Mouse (Mus musculus): ENCODE data around the gene Hnf4a.

Gene Hnf4a

DNA sequence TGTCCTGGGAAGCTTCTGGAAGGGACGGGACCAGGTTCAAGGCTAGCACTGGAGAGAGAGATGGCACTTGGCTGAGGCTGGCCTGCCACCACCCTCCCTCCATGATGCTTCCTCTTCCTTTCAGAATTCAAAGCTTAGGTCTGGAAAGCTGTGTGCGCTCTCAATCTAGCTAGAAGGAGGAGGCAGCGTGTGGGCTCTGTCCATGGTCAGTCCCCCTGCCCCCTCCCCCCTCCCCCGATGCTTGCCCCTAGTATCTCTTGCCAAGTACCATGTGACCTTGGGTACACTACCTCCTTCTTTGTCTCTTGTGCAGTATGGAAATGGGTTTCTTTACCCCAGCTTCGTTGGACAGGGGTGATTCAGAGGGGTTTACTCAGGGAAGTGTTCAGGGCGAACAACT is 42.2 kb downstream of the Hnf4a start:
- DNase-seq (ENCODE audit: low read depth, low spot score): no peak

DNA sequence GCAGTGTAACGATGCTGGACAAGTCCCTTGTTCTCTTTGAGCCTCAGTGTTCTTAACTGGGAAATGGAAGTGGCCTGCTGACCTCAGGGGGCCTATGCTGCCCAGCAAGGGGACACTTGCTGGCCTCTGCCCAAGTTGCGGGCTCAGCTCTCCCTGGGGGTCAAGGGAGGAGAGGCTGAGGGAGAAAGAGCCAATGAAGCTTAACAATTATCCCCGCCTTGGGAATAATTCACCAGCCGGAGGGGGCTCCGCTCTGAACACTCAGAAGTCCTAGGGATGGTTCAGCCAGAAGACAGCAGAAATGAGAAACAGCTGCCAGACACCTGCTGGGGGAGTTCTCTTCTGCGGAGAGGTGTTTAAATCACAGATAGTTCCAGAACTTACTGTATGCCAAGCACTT is 43.2 kb downstream of the Hnf4a start:
- no peak for DNase-seq (ENCODE audit: low read depth, low spot score)

DNA sequence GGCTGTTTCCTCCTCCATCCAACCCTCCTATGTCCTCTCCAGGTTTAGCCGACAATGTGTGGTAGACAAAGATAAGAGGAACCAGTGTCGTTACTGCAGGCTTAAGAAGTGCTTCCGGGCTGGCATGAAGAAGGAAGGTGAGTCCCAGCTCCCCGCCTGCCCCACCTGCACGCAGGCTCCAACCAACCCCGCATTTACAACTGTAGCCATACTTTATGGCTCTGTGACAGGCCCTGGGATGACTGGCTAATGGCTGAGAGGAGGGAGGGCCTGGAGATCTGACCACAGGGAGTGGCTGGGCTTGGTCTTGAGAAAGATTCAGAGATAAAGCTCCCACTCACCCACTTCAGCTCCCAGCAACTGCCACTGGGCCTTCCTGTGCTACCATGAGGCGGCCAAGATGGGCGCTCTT is 45.9 kb downstream of the Hnf4a start:
- no peak for DNase-seq (ENCODE audit: low read depth, low spot score)

DNA sequence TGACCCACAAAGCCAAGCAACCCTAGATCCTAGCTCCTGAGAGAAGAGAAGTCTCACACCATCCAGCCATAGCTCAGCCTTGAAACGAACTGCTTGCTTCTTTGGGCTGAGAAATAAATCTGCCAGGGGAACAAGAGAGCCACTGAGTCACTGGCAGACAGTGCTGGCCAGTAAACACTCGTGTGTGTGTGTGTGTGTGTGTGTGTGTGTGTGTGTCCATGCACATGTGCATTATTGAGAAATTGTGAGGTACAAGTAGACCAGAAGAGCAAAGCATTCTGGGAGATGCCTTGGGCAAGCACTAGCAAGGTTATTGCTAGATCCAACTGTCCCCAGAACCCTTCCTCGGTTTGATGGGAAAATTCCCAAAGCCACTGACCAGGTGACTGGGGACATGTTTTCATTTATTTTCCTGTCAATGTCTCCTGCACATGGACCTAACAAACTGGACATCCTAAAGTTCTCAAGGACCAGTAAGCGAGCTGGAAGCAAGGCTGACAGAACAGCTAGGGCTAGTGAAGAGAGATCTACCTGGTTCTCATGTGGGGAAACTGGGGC is 47.9 kb downstream of the Hnf4a start:
- DNase-seq (ENCODE audit: low read depth, low spot score): no peak

DNA sequence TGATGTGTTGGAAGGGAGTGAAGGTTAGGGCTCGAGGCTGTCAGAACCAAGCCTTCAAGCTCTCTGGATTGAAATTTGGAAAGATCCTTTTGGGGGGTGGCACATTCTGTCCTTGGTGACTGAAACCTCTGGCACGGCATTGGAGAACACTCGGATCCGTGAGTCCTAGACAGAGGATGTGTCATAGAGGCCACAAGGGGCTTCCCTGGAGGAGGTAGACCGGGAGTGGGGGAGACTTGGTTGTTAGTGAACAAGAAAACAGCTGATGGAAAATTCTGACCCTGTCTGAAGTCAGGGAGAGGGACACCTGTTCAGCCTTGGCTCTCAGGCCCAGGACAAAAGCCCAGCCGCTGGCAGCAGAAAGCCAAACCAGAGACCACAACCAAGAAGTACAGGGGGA is 48.4 kb downstream of the Hnf4a start:
- no peak for DNase-seq (ENCODE audit: low read depth, low spot score)

DNA sequence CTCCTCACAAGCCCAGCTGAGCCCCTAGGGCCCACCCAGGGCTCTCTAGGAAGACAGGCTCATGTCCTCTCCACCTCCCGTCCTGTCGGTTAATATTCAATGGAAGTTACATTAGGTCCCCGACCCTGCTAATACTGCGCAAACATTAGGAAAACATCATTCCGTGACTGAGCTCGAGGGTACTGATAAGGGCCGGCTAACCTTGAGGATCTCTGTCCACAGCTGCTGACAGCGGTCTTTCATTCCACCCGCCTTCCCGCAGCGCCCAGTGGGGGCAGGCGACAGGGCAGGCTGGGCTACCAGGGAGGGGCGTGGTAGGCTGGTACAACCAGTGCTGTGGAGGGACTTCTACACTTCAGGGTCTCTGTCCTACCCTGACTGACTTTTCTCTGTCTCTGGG is 48.8 kb downstream of the Hnf4a start:
- no peak for DNase-seq (ENCODE audit: low read depth, low spot score)

DNA sequence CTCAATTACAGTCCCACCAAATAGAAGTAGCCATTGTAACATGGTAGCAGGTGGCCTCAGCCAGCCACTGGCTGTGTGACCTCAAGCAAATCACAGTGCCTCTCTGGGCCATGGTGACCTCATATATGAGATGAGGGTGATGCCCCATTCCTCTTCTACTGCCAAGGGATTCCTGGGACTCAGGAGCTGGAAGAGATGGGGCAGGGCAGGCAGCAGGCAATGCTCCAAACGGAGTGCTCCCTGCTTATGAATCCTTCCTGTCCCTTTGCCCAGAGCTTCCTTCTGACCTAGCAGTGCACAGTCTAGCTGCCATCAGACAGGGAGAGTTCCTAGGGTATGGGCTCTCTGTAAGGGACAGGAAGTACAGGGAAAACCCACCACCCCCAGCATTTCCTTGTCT is 51.9 kb downstream of the Hnf4a start:
- no peak for DNase-seq (ENCODE audit: low read depth, low spot score)

DNA sequence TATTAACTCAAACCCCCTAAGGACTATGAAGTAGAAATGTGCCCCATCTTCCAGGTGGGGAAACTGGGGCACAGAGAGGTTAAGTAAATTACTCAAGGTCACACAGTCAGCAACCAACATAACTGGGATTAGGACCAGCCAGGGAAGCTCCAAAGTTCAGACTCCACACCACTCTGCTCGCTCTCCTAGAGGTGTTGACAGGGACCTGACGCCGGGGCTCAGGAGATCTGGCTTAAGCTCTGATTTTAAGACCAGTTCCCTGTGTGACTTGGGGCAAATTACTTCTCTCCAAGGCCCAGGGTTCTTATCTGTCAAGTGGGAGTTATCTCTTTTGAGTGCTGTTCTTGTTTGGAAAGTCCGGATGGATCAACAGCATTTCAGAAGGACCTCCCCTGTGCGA is 52.6 kb downstream of the Hnf4a start:
- DNase-seq (ENCODE audit: low read depth, low spot score): no peak

DNA sequence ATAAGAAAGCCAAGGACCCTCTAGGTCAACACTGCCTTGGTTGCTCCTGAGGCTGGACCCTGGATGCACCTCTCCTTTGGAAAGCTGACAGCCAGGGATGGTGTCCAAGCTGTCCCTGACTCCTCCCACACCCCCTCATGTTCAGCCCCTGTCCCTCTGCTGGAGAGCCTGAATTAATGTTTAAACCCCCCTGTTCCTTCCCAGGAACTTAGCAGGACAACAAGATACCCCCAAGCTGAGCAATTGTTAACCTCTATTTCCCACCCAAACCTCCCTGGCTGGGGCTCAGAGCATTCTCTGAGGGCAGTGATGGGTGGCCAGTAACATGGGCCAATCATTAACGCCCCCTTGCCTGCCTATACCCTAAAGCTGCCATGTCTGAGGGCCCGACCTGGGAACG is 53.6 kb downstream of the Hnf4a start:
- no peak for DNase-seq (ENCODE audit: low read depth, low spot score)

DNA sequence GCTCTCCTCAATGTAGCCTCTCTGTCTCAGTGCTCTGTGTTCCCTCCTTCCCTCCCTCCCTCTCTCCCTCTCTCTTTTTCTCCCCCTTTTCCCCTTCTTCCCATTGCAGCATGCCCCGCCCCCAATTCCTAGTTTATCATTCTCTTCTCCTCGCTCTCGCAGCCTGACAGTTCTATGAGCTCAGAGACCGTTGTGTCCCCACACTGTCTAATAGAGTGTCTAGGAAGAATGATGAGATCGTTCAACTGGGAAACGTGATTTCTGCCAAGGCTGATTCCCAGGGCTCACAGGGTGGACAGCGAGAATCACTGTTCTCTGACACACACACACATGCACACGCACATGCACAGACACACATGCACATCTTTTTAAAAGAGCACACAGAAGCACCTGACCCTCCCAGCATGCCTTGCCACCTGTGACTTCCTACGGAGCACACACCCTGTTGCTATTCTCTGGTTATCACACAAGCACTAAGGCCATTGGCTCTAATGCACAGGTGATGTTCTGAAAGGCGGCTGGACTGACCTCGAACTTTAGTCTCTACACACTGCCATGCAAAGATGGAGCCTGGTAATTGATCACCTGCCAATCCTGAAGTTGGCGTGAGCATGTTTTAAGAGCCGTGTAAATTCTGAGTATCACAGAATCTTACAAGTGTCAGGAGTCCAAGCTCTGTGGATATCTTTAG is 54.8 kb downstream of the Hnf4a start:
- DNase-seq (ENCODE audit: low read depth, low spot score): no peak

DNA sequence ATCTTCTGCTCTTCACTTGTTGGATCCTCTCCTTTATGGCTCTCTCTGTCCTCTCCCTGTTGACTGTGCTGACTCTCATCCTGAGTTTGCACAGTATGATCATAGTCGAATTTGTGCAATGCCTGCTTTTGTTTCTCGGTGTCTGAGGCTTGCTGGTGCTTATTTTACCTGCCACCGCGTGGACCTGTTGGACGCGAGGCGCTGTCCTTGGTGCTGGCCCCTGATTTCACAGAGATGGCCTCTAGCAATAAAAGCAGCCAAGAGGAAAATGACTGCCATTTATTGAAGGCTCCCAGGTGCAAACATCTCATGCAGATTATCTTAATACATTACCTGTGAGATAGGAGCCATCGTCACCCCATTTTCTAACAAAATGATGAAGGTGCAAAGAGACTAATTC is 58.0 kb downstream of the Hnf4a start:
- no peak for DNase-seq (ENCODE audit: low read depth, low spot score)

DNA sequence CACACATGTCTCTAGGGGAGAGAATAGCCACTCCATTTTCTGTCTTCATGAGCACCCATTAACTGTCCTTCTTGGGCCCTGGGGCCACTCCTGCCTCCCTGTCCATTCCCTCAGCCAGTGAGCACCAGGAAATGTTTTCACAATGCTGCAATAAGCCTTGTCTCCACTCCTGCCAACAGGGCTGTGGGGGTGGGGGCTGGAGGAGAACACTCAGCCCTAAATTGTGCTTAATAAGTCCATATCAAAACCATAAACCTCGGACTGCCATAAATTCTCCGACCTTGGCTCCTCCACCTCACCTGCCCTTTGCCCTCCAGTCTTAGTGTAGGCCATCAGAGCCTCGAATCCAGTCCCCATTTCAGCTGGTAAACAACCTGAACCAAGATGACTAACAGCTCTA is 67.7 kb downstream of the Hnf4a start:
- no peak for DNase-seq (ENCODE audit: low read depth, low spot score)

DNA sequence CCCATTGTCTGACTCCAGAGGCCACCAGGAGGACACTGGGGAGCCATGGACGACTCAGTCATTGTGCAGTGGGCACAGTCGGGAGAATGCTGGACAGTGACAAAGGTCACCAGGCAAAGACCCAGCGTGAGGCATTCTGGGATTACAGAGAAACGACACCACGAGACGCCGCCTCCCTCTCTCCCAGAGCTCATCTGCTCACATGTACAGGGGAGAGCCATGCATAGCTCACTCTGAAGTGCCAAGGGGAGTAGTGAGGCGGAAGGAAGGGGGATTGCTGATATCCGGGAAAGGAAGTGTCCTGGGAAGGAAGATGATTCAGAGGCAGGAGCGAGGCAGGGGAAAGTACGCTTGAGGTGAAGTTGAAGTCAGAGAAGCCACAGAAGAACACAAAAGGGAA is 68.6 kb downstream of the Hnf4a start:
- no peak for DNase-seq (ENCODE audit: low read depth, low spot score)

DNA sequence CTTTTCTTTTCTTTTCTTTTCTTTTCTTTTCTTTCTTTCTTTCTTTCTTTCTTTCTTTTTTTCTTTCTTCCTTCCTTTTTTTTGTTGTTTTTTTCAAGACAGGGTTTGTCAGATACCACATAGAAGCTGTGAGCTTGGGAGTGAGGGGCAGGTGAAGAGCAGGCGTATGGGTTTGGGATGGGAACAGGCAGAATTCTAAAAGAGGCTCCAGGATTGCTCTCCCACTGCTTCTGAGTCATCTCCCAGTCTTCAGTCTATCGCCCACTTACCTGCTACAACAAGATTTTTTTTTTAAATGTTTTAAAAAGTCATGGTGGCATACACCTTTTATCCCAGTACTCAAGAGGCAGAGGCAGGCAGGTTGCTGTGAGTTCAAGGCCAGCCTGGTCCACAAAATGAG is 71.4 kb downstream of the Hnf4a start:
- no peak for DNase-seq (ENCODE audit: low read depth, low spot score)

DNA sequence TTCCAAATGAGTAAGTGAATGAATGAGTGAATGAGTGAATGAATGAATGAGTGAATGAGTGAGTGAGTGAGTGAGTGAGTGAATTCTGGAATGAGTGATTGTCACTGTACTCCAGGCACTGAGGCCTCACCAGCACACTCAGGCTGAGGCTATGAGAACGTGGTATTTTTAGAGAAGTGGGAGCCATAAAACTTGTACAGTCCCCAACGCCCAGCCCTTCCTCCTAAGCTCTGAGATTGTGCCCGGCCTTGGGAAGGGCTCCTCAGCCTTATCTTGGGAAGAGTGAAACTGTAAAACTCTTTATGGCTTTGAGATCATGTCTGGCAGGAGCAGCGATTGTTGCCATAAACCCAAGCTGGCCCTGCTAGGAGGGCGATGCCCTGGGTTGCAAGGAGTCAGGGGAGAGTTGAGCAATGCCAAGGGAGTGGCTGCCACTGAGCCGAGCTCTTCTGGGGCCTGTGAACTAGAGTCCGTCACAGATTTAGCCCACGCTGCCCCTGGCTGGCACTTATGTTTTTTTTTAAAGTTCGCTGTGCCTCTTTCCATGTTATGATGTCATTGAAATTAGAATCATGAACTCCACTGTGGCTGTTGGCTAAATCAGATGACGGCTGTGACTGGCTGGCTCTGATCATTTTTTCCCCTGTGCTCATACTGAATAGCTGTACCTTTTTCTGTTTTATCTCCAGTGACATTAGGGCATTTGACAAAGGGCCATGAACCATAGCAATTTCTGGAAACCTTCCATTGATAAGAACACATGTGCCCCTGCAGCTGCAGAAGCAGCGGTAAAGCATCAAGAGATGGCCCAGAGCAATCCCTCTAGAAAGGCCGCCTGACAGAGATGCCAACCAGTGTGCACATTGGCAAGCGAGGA is 73.7 kb downstream of the Hnf4a start:
- DNase-seq (ENCODE audit: low read depth, low spot score): no peak

DNA sequence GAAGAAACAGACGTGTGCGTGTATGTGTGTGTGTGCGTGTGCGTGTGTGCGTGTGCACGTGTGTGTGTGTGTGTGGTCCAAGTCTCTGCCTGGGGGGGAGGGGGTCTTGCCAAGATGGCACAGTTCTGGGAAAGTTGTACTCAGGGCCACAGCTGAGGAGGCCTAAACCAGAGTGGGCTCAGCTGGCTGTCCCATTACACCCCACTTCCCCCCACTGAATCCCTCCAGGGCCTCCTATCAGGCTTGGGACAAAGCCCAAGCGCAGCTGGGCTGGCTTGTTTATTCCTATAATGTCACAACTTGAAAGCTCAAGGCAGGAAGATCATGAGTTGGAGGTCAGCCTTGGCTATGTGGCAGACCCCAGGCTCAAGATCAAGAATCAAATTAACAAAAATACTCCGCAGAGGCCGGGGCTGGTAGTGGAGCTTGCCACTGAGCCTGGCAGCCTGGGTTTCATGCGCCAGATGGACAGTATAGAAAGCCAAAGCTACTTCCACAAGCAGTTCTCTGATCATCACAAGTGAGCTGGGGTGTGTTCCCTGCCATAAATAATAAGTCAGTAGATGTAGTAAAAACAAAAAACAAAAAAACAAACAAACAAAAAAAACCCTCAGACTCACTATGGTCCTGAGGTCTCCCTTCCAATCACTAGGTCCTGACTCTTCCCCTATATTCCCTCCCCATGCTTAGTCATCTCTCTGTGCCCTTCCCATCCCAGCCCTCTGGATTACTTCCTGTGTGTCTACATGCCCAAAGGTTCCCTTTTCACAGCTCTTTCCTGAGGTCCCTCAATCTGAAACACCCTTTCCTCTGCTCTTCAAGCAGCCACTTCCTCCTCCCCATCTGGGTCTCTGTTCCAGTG is 76.8 kb downstream of the Hnf4a start:
- DNase-seq (ENCODE audit: low read depth, low spot score): no peak

DNA sequence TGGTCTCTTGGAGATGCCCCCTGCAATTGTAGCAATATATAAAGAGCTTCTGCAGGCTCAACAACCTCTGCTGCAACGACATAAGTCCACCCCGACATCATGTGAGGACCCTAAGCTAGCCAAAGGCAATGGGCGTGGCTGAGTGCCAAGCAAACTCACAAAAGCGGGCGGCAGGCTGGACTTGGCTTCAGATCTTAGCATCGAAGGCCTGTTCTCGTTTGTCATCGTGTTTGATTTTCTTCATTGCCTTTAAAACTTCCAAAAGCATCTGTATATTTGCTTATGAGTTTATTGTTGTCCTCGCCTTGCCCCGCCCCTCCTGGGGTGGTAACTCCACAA is 77.4 kb downstream of the Hnf4a start:
- no peak for DNase-seq (ENCODE audit: low read depth, low spot score)

DNA sequence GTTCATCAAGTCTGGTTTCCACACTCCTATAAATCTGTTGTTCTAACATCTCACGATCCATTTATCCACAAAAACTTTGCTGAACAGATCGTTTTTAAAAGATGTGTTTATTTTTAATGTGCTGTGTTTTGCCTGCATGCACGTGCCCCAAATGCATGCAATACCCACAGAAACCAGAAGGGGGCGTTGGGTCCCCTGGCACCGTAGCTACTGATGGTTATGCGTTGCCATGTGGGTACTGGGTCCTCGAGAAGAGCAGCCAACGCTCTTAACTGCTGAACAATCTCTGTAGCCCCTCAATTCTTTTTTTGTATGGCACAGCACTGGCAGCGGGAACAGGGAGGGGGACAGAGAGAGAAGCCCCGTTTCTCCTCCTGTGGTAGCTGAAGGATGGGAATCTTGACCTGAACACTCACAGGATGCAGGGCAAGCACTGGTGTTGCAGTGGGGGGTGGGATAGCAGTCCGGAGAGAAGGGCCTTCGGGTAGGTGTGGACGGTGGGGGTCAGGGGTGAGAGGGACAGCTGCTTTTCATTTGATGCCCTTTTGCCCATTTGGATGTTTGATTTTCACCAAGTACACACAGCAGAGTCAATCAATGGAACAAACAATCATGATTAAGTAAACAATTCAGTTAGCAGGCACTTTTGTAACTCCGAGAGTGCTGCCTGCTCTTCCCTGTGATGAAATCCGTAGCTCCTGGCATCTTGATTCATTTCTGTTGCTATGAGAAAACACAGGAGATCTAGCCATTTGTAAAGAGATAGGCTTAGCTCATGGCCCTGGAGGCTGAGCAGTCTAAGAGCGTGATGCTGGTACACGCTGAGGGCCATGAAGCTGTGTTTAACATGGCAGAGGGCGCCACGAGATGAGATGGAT is 80.0 kb downstream of the Hnf4a start:
- no peak for DNase-seq (ENCODE audit: low read depth, low spot score)

DNA sequence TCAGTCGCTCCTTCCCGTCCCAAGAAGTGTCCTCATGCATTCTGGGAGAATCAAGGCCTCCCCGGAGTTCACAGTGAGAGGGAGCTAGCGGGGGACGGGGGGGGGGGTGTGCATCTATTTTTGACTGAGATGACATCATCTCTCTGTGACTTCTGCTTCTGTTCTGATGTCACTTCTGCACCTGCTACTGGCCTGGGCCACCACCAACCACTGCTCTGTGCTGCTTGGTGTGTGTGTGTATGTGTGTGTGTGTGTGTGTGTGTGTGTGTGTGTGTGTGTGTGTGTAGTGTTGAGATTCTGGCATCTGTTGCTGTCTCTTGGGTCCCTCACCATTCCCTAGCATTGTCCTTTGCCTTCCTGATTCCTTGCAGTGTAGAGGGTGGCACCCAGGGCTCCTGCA is 80.9 kb downstream of the Hnf4a start:
- DNase-seq (ENCODE audit: low read depth, low spot score): no peak

DNA sequence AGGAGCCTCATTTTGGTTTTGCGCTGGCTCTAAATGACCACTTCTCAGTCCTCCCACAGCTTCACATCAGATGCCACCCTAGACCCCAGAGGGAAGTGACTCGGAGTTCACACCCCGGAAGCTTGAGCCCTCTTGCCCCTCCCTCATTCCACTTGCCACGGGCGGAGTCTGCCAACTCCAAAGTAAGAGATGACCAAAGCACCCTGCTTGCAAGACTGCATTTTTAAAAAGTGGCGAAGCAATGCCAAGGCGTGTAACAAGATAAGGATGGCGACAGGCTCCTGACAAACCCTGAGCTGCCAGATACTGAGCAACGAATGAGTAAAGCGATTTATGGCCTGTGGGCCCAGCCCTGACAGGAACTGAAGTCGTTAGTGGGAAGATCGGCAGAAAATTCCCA is 83.6 kb downstream of the Hnf4a start:
- no peak for DNase-seq (ENCODE audit: low read depth, low spot score)

DNA sequence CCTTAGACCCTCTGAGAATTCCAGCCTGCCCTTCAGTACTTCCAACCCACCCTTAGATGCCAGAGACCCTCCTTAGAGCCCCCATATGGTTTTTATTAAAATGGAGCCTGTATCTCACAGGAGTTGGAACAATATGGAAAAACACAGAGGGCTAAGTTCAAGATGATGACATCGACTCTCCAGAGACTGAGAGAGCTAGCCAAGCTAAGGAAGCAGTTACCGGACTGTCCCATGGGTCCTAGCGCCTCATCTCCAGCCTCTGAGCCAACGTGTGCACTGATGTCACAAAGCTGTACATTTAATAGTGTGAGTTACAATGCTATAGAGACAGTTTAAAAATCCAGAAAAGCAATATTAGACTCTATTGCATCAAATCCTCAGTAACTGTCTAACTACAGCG is 84.4 kb downstream of the Hnf4a start:
- DNase-seq (ENCODE audit: low read depth, low spot score): no peak

All from telencephalon, adult 2 months (tissue).